Mouse (Mus musculus) stomach, embryonic 16.5 days (tissue): ENCODE results near the gene Nuak2. TPM values are rescaled to one million over a fixed set of nuclear protein-coding genes. Genes with fewer than 3 reads are reported as not detected.

ENCODE experiments used
- ATAC-seq: fragments of 200-750 bp; cut with Nextera tagmentation; 2 replicates; pipeline ENCODE4 v1.8.0; 2017; ENCODE audit warnings: moderate number of reproducible peaks, moderate TSS enrichment; ENCODE audit not compliant: insufficient read depth, low FRiP score
- H3K27ac ChIP-seq: fragments of 300-500 bp; sonication (generic); 2 replicates; pipeline ENCODE4 v1.5.1; 2014; ENCODE audit warnings: low read length
- H3K27me3 ChIP-seq: fragments of 300-500 bp; sonication (generic); 2 replicates; pipeline ENCODE4 v1.6.1; 2014; ENCODE audit warnings: low read length, control low read depth, mixed read lengths; ENCODE audit not compliant: control insufficient read depth, insufficient read depth
- H3K36me3 ChIP-seq: fragments of 300-500 bp; sonication (generic); 2 replicates; pipeline ENCODE4 v1.6.1; 2014; ENCODE audit warnings: low read length; ENCODE audit not compliant: control insufficient read depth, insufficient read depth
- H3K4me1 ChIP-seq: fragments of 300-500 bp; sonication (generic); 2 replicates; pipeline ENCODE4 v1.6.1; 2014; ENCODE audit warnings: low read length, control low read depth, mixed read lengths; ENCODE audit not compliant: control insufficient read depth, insufficient read depth
- H3K4me2 ChIP-seq: fragments of 300-500 bp; sonication (generic); 2 replicates; pipeline ENCODE4 v1.6.1; 2014; ENCODE audit warnings: low read depth, low read length, mixed read lengths
- H3K4me3 ChIP-seq: fragments of 300-500 bp; sonication (generic); replicated peaks from 2 replicates; pipeline ENCODE4 v1.5.1; 2014; ENCODE audit warnings: mild to moderate bottlenecking, low read length
- H3K9ac ChIP-seq: fragments of 300-500 bp; sonication (generic); 2 replicates; pipeline ENCODE4 v1.6.1; 2014; ENCODE audit warnings: low read length
- H3K9me3 ChIP-seq: fragments of 300-500 bp; sonication (generic); replicated peaks from 2 replicates; pipeline ENCODE4 v1.6.1; 2016; ENCODE audit warnings: low read length, control low read depth; ENCODE audit not compliant: control insufficient read depth
- WGBS: fragments of 180-500 bp; shearing (Covaris S2); extraction: QIAGEN DNeasy Blood & Tissue Kit; methylation state at CpG from one replicate; pipeline ENCODE4 v1.1.7; 2014; 5-methylcytosine and 5-hydroxymethylcytosine counted together
- polyA plus RNA-seq: library from polyadenylated mRNA; unstranded; fragments of >200 nt; fragmentation: Nextera tagmentation; extraction: Ambion mirVana; gene quantifications from 2 replicates; pipeline ENCODE4 v1.2.1, GENCODE M21; 2015

Gene Nuak2
- polyA plus RNA-seq, 1 experiment from 2014 or later = 6.9 TPM

DNA sequence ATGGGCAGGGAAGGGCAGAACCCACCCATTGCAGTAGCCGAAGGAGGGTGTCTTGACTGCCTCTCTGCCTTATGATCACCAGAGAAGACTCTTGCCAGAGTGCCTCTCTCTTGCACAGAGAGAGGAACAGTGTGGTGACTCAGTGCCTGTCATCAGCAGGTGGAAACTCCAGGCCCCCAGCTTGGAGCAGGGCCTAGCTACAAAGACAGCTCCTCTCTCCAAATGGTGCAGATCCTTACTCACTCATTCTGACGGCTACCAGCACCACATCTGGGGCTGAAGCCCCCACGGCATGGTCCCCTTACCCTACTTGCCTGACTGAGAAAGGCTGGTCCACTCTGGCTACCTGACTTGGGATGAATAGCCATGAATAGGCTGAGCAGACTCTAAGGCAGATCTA, 48.5 kb downstream of the Nuak2 start:
- H3K4me3 ChIP-seq = no peak overlapping the region
- H3K4me1 ChIP-seq = peaks cover 6% of the 10 kb centered on the region; the same call in 1 of the 2 replicates
- H3K27me3 ChIP-seq = no peaks in the 10 kb centered on the region
- H3K9me3 ChIP-seq = no peaks in the 10 kb centered on the region
- no peak for ATAC-seq
- no peak overlapping the region for H3K9ac ChIP-seq
- H3K36me3 ChIP-seq = peaks cover 15% of the 10 kb centered on the region
- H3K4me2 ChIP-seq = no peak overlapping the region
- no peak overlapping the region for H3K27ac ChIP-seq
- 86% methylated on average over 3 of the region's 3 CpGs for WGBS

DNA sequence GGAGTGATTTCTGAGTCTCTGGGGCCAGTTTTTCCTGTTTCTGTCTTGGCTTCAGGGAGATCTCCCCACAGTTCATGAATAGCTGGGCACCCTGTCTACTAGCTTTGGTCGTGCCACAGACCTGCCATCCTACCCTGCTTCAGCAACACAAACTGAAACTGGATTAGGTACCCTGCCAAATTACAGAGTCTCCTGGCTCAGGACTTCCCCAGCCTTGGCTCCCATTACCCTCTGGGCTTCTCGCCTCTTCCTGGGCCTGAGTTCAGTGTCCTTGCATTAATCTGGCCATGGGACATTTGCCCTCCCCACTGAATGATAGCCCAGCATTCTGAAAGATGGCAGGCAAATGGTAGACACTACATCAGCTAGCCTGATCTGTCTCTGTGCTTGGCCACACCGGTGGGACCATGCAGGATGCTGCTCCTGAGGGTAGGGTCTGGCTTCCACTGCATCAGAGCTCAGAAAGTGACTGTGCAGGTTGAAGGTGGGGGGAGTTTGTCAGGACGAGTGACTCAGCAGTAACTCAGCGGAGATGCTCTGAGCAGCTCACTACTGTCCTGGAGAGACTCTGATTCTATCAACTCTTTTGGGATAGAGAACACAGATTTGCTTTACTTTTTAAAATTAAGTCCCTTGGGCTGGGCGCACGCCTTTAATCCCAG, 49.1 kb downstream of the Nuak2 start:
- no peak overlapping the region for H3K4me2 ChIP-seq
- 0 out of 2 replicates have a peak overlapping the region, but pooled peaks have one; percentile 7 for H3K9ac ChIP-seq
- no peaks in the 10 kb centered on the region for H3K9me3 ChIP-seq
- no peaks in the 10 kb centered on the region for H3K27me3 ChIP-seq
- no peak for ATAC-seq
- peaks cover 10% of the 10 kb centered on the region; the same call in 1 of the 2 replicates for H3K36me3 ChIP-seq
- WGBS = 80% methylated on average over 7 of the region's 7 CpGs
- no peak overlapping the region for H3K27ac ChIP-seq
- peaks cover 6% of the 10 kb centered on the region; the same call in 1 of the 2 replicates for H3K4me1 ChIP-seq
- no peak overlapping the region for H3K4me3 ChIP-seq

DNA sequence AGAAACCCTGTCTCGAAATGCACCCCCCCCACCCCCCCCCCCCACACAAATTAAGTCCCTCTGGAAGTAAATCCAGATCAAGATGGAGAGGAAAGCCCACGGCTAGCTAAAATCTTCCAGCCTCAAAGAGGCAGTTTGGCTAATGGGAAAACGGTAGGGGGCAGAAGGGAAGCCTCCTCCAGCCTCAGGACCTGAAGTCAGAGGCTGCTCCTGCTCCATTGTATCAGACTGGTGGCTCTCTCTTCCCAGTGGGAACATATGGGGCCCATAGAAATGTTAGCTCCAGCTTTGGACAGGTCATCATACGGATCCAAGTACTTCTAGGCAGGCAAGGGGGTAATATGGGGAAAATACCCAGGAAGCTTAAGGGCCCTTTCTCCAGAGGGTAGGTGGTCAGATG, 49.7 kb downstream of the Nuak2 start:
- 70% methylated on average over 4 of the region's 4 CpGs for WGBS

DNA sequence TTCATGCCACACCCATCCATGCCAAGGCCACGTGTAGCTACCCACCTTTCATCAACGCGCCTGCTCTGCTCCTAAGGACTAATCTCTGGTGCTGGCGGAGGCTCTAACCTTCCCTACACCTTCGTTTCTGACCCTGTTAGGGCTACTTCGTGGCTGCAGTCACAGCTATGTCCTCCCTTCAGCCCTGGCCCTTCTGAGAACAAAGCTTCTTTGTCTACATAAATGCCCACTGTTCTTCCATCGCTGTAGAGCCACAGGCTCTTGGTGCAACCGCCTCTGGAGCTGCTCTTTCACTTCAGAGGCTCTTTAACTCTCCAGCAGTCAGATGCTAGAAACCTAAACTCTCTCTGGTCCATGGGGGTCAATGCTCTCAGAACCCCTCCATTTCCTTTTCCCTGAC, 50.3 kb downstream of the Nuak2 start:
- Histone ChIP-seq H3K4me3 (no peak overlapping the region; the same call in 1 of the 2 replicates), H3K9me3 (no peaks in the 10 kb centered on the region), H3K4me2 (no peak overlapping the region), H3K27ac (no peak overlapping the region), H3K4me1 (peaks cover 11% of the 10 kb centered on the region; the same call in 1 of the 2 replicates), H3K36me3 (no peaks in the 10 kb centered on the region), H3K27me3 (no peaks in the 10 kb centered on the region), H3K9ac (no peak overlapping the region)
- WGBS = 82% methylated on average over 8 of the region's 8 CpGs
- no peak for ATAC-seq

More for the DNA sequence above, 49.7 kb downstream of the Nuak2 start:
- H3K9me3 ChIP-seq = no peaks in the 10 kb centered on the region
- no peak overlapping the region for H3K4me2 ChIP-seq
- no peak overlapping the region for H3K27ac ChIP-seq
- no peak overlapping the region for H3K9ac ChIP-seq
- H3K36me3 ChIP-seq = peaks cover 3% of the 10 kb centered on the region; the same call in 1 of the 2 replicates
- no peak for ATAC-seq
- H3K4me3 ChIP-seq = no peak overlapping the region
- H3K27me3 ChIP-seq = no peaks in the 10 kb centered on the region
- H3K4me1 ChIP-seq = peaks cover 6% of the 10 kb centered on the region; the same call in 1 of the 2 replicates

GRCm38 (mm10) chr1:132366937-132367336, 51.0 kb downstream of the Nuak2 start:
- peaks cover 18% of the 10 kb centered on the region; the same call in 1 of the 2 replicates for H3K4me1 ChIP-seq
- no peak for ATAC-seq
- H3K36me3 ChIP-seq = no peaks in the 10 kb centered on the region
- H3K4me2 ChIP-seq = no peak overlapping the region
- H3K9ac ChIP-seq = no peak overlapping the region; the same call in 1 of the 2 replicates
- 79% methylated on average over 6 of the region's 6 CpGs for WGBS
- H3K27me3 ChIP-seq = no peaks in the 10 kb centered on the region
- H3K27ac ChIP-seq = no peak overlapping the region
- H3K4me3 ChIP-seq = no peak overlapping the region
- H3K9me3 ChIP-seq = no peaks in the 10 kb centered on the region

GRCm38 (mm10) chr1:132367692-132368506, 52.0 kb downstream of the Nuak2 start:
- peak; percentile 84 for ATAC-seq
- Histone ChIP-seq H3K9ac (no peak overlapping the region; the same call in 1 of the 2 replicates), H3K4me1 (peaks cover 22% of the 10 kb centered on the region; the same call in 1 of the 2 replicates), H3K27me3 (no peaks in the 10 kb centered on the region), H3K4me3 (no peak overlapping the region), H3K27ac (no peak overlapping the region), H3K36me3 (no peaks in the 10 kb centered on the region), H3K9me3 (no peaks in the 10 kb centered on the region), H3K4me2 (no peak overlapping the region)
- 28% methylated on average over 7 of the region's 7 CpGs for WGBS

DNA sequence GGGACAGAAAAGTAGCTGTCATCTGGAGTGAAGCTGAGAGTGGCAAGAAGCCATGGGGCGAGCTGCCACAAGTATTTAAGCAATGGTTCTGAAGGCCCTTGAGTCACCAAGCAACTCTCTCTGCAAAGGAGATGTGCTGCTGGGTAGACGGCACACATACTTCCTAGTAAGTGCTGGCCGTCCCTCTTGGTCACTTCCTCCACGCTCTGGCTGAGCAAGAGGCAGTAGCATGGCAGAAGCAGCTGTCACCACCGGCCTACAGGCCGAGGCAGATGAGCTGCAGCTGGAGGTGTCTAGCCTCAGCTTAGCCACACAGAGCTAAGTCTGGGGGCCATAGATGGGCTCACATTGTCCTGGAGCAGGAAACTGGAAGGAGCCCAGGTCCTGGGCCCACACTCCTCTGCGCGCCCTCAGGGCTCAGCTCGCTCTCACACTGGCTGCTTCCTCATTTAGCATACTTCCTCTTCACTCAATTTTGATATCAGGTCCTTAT, 54.8 kb downstream of the Nuak2 start:
- no peaks in the 10 kb centered on the region for H3K27me3 ChIP-seq
- H3K27ac ChIP-seq = no peak overlapping the region
- H3K36me3 ChIP-seq = no peaks in the 10 kb centered on the region
- ATAC-seq = no peak
- H3K4me3 ChIP-seq = no peak overlapping the region
- H3K4me2 ChIP-seq = no peak overlapping the region
- H3K9me3 ChIP-seq = no peaks in the 10 kb centered on the region
- H3K4me1 ChIP-seq = peaks cover 48% of the 10 kb centered on the region
- WGBS = 64% methylated on average over 9 of the region's 9 CpGs
- peak overlapping the region; percentile 42; the same call in 1 of the 2 replicates for H3K9ac ChIP-seq

DNA sequence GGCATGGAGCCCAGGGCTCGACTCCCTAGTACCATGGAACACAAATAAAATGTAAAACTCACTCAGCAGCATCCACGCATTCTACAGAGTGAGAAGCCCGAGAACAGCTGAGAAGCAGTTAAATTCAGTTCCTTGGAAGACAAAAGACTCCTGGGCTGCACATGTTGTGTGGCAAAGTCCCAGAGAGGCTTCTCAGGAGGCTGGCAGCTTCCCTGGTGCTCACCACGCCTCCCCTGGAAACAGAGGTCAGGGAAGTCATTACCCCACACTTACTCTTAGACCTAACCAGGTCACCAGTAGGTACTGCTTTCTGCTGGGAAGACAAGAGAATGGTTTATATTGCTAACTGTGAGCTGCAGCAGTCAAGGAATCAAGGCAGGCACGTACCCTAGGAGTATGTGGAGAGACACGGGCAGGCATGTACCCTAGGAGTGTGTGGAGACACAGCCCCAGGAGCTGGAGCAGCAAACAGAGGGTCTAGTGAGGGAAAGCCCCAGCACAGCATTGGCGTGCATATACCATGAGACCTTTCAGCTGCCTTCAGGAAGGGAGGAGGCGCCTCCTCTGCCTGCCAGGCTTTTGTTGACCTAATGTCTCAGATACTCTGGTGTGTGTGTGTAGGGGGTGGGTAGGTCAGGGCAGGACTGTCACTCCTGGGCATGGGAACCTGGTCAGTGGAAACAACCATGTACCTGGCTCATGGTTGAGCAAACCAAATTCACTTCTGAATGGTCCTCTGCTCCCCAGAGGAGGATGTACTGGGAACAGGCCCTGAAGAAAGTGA, 55.6 kb downstream of the Nuak2 start:
- no peaks in the 10 kb centered on the region for H3K36me3 ChIP-seq
- no peak overlapping the region for H3K9ac ChIP-seq
- H3K4me1 ChIP-seq = peaks cover 55% of the 10 kb centered on the region
- 62% methylated on average over 8 of the region's 8 CpGs for WGBS
- H3K4me2 ChIP-seq = no peak overlapping the region
- no peaks in the 10 kb centered on the region for H3K27me3 ChIP-seq
- H3K9me3 ChIP-seq = no peaks in the 10 kb centered on the region
- H3K27ac ChIP-seq = 0 out of 2 replicates have a peak overlapping the region, but pooled peaks have one; percentile 0
- H3K4me3 ChIP-seq = no peak overlapping the region
- peak; percentile 70 for ATAC-seq
